Mouse (Mus musculus): ENCODE measurements around the gene Izumo1. TPM values are rescaled to one million over a fixed set of nuclear protein-coding genes. Genes with fewer than 3 reads are reported as not detected.

Gene Izumo1
- total and polyA plus RNA-seq, 3 experiments, result 0.17 to 0.44 (median 0.21) TPM

DNA sequence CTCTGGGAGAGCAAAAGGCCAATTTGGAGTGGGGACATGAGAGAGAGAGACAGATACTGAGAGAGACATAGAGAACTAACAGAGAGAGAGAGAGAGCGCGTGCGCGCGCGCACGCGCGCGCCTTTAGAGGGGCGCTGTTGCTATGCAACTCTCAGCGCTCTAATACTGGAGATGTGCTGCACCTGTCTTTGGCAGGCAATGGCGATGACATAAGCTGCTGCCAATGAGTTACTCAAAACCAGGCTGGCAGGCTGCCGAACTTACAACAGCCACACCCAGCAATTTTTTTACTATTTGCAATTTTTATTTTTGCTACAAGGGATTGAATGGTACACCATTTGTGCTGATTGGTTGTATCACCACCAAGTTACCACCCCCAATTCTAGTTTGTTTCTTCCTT is 46.1 kb downstream of the Izumo1 start:
- Histone ChIP-seq H3K4me2 (ENCODE audit: insufficient read depth, low read depth, poor library complexity, severe bottlenecking) (no peak overlapping the region), H3K9ac (ENCODE audit: insufficient read depth, low read depth) (no peak overlapping the region), H3K9me3 (replicated peaks; ENCODE audit: low read length) (peaks cover 12% of the 10 kb centered on the region), H3K27ac (ENCODE audit: insufficient read depth, low read depth) (no peak overlapping the region), H3K36me3 (replicated peaks in 1 of 2; ENCODE audit: control insufficient read depth in 1 of 2, insufficient read depth in 1 of 2, low read length in 1 of 2) (no peaks in the 10 kb centered on the region), H3K4me1 (ENCODE audit: control insufficient read depth in 1 of 2, insufficient read depth in 2 of 2) (peaks cover 0 to 7% of the 10 kb centered on the region in 2 experiments; a peak in 1 of 4 replicates), H3K79me2 (replicated peaks; ENCODE audit: control insufficient read depth, extremely low read depth, insufficient read depth, poor library complexity, severe bottlenecking) (no peaks in the 10 kb centered on the region), H3K4me3 (replicated peaks in 1 of 3; ENCODE audit: low read depth in 2 of 3, low read length in 2 of 3, poor library complexity in 1 of 3) (no peak overlapping the region), H3K27me3 (replicated peaks) (peaks cover 1% of the 10 kb centered on the region)
- dilution Hi-C loops (cut with MboI; ENCODE audit: extremely low pct_ligation_motif_present, extremely low pct_unique_long_range_greater_than_20kb, low sequenced_read_pairs), result no loop called here
- TF ChIP-seq NRF1 (IDR thresholded peaks at IDR 0.05; ENCODE audit: low read depth, low read length) (no peak), ZNF384 (IDR thresholded peaks at IDR 0.05; ENCODE audit: low read depth, low read length) (no peak), USF1 (IDR thresholded peaks at IDR 0.05; ENCODE audit: low read depth, low read length) (no peak)
- in situ Hi-C loops (cut with MboI; ENCODE audit: low pct_ligation_motif_present, low pct_unique_long_range_greater_than_20kb, low sequenced_read_pairs), result no loop called here
- DNase-seq (ENCODE audit: extremely low read depth), result no peak

DNA sequence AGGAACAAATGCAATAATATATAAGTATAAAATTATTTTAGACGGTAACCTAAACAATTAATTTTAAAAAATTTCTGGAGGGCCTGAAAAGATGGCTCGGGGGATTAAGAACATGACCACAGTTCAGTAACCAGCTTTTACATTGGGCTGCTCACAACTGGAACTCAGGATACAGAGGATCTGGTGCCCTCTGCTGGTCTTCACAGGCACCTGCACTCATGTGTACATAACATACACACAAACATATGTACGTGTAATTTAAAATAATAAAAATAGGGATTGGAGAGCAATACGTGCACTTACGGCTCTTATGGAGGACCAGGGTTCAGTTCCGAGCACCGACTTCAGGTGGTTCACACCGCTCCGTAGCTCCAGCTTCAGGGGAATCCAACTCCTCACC is 47.3 kb downstream of the Izumo1 start:
- Histone ChIP-seq H3K9ac (ENCODE audit: insufficient read depth, low read depth) (no peak overlapping the region), H3K27ac (ENCODE audit: insufficient read depth, low read depth) (no peak overlapping the region), H3K79me2 (replicated peaks; ENCODE audit: control insufficient read depth, extremely low read depth, insufficient read depth, poor library complexity, severe bottlenecking) (no peaks in the 10 kb centered on the region), H3K36me3 (replicated peaks in 1 of 2; ENCODE audit: control insufficient read depth in 1 of 2, insufficient read depth in 1 of 2, low read length in 1 of 2) (no peaks in the 10 kb centered on the region), H3K4me1 (ENCODE audit: control insufficient read depth in 1 of 2, insufficient read depth in 2 of 2) (peaks cover 0 to 7% of the 10 kb centered on the region in 2 experiments; a peak in 1 of 4 replicates), H3K9me3 (replicated peaks; ENCODE audit: low read length) (peaks cover 12% of the 10 kb centered on the region), H3K4me3 (replicated peaks in 1 of 3; ENCODE audit: low read depth in 2 of 3, low read length in 2 of 3, poor library complexity in 1 of 3) (no peak overlapping the region), H3K4me2 (ENCODE audit: insufficient read depth, low read depth, poor library complexity, severe bottlenecking) (no peak overlapping the region), H3K27me3 (replicated peaks) (peaks cover 1% of the 10 kb centered on the region)
- DNase-seq (ENCODE audit: extremely low read depth), result no peak
- dilution Hi-C loops (cut with MboI; ENCODE audit: extremely low pct_ligation_motif_present, extremely low pct_unique_long_range_greater_than_20kb, low sequenced_read_pairs) (no loop called here), in situ Hi-C loops (cut with MboI; ENCODE audit: low pct_ligation_motif_present, low pct_unique_long_range_greater_than_20kb, low sequenced_read_pairs) (no loop called here)
- peak; percentile 14; the same call in 1 of the 2 replicates for TF ChIP-seq SMC3 (IDR thresholded peaks at IDR 0.05; ENCODE audit: low read depth, low read length)
- TF ChIP-seq RCOR1 (conservative IDR thresholded peaks at IDR 0.05; ENCODE audit: low read depth, low read length), result no peak
- TF ChIP-seq CTCF (conservative IDR thresholded peaks at IDR 0.05 in 1 of 2, IDR thresholded peaks at IDR 0.05 in 1 of 2; ENCODE audit: low read depth in 2 of 2, low read length in 2 of 2), result peak; percentile 9 to 47; a peak in 2 of 4 replicates
- peak; percentile 30 for TF ChIP-seq RAD21 (IDR thresholded peaks at IDR 0.05; ENCODE audit: low read depth, low read length)

- no peak for DNase-seq (ENCODE audit: extremely low read depth)
- TF ChIP-seq MXI1 (IDR thresholded peaks at IDR 0.05; ENCODE audit: low read depth, low read length) (no peak), ZNF384 (IDR thresholded peaks at IDR 0.05; ENCODE audit: low read depth, low read length) (no peak), JUN (IDR thresholded peaks at IDR 0.05; ENCODE audit: insufficient read depth, low read depth, low read length) (no peak), POLR2A (IDR thresholded peaks at IDR 0.05; ENCODE audit: low read depth, low read length) (no peak), NELFE (IDR thresholded peaks at IDR 0.05; ENCODE audit: low read depth, low read length) (no peak), ZMIZ1 (IDR thresholded peaks at IDR 0.05; ENCODE audit: low read depth, low read length) (no peak), NRF1 (IDR thresholded peaks at IDR 0.05; ENCODE audit: low read depth, low read length) (no peak), RCOR1 (conservative IDR thresholded peaks at IDR 0.05; ENCODE audit: low read depth, low read length) (no peak), MAZ (IDR thresholded peaks at IDR 0.05; ENCODE audit: low read depth, low read length) (no peak)
Observed at GRCm38 (mm10) chr7:45677627-45678295, 56.1 kb downstream of the Izumo1 start.

More at GRCm38 (mm10) chr7:45677627-45678295, 56.1 kb downstream of the Izumo1 start:
- H3K4me1 ChIP-seq (ENCODE audit: control insufficient read depth in 1 of 2, insufficient read depth in 2 of 2), result peaks cover 25 to 43% of the 10 kb centered on the region in 2 experiments
- H3K9ac ChIP-seq (ENCODE audit: insufficient read depth, low read depth), result no peak overlapping the region
- H3K36me3 ChIP-seq (replicated peaks in 1 of 2; ENCODE audit: control insufficient read depth in 1 of 2, insufficient read depth in 1 of 2, low read length in 1 of 2), result no peaks in the 10 kb centered on the region
- dilution Hi-C loops (cut with MboI; ENCODE audit: extremely low pct_ligation_motif_present, extremely low pct_unique_long_range_greater_than_20kb, low sequenced_read_pairs) (no loop called here), in situ Hi-C loops (cut with MboI; ENCODE audit: low pct_ligation_motif_present, low pct_unique_long_range_greater_than_20kb, low sequenced_read_pairs) (no loop called here)
- H3K27ac ChIP-seq (ENCODE audit: insufficient read depth, low read depth), result no peak overlapping the region
- H3K27me3 ChIP-seq (replicated peaks), result no peaks in the 10 kb centered on the region
- no peaks in the 10 kb centered on the region for H3K9me3 ChIP-seq (replicated peaks; ENCODE audit: low read length)
- no peaks in the 10 kb centered on the region for H3K79me2 ChIP-seq (replicated peaks; ENCODE audit: control insufficient read depth, extremely low read depth, insufficient read depth, poor library complexity, severe bottlenecking)
- no peak overlapping the region for H3K4me2 ChIP-seq (ENCODE audit: insufficient read depth, low read depth, poor library complexity, severe bottlenecking)
- no peak overlapping the region for H3K4me3 ChIP-seq (replicated peaks in 1 of 3; ENCODE audit: low read depth in 2 of 3, low read length in 2 of 3, poor library complexity in 1 of 3)

Other genes starting within 250 kb of the Izumo1 start
Only the 20 nearest of the 34 such genes appear.
- 5.0 and 5.7 TPM in 2 replicates for gene Gm45808, start 135.0 kb upstream of the Izumo1 start, total RNA-seq (2012; rRNA removed)
- gene Gm45808, start 135.0 kb upstream of the Izumo1 start, total RNA-seq (2014; rRNA removed), result 0.85 and 1.3 TPM in 2 replicates
- 2.2 TPM in 1 of 2 replicates, not detected in the other for gene Gm45808, start 135.0 kb upstream of the Izumo1 start, polyA plus RNA-seq (2012; ENCODE audit: insufficient read length, low read depth)
- 5.9 and 6.4 TPM in 2 replicates for gene Dhdh, start 133.0 kb upstream of the Izumo1 start, total RNA-seq (2012; rRNA removed)
- 7.1 and 7.2 TPM in 2 replicates for gene Dhdh, start 133.0 kb upstream of the Izumo1 start, total RNA-seq (2014; rRNA removed)
- gene Dhdh, start 133.0 kb upstream of the Izumo1 start, polyA plus RNA-seq (2012; ENCODE audit: insufficient read length, low read depth), result 15.3 and 18.0 TPM in 2 replicates
- gene Nucb1, start 111.4 kb upstream of the Izumo1 start, total RNA-seq (2012; rRNA removed), result 83.4 and 92.6 TPM in 2 replicates
- gene Nucb1, start 111.4 kb upstream of the Izumo1 start, total RNA-seq (2014; rRNA removed), result 40.8 and 46.2 TPM in 2 replicates
- 90.4 and 129 TPM in 2 replicates for gene Nucb1, start 111.4 kb upstream of the Izumo1 start, polyA plus RNA-seq (2012; ENCODE audit: insufficient read length, low read depth)
- gene Ppp1r15a, start 95.5 kb upstream of the Izumo1 start, total RNA-seq (2012; rRNA removed), result 11.7 and 12.0 TPM in 2 replicates
- 12.5 and 13.9 TPM in 2 replicates for gene Ppp1r15a, start 95.5 kb upstream of the Izumo1 start, total RNA-seq (2014; rRNA removed)
- 31.8 and 37.1 TPM in 2 replicates for gene Ppp1r15a, start 95.5 kb upstream of the Izumo1 start, polyA plus RNA-seq (2012; ENCODE audit: insufficient read length, low read depth)
- gene Plekha4, start 95.5 kb upstream of the Izumo1 start, total RNA-seq (2012; rRNA removed), result 0.25 TPM in 2 replicates
- gene Plekha4, start 95.5 kb upstream of the Izumo1 start, total RNA-seq (2014; rRNA removed), result 0.28 TPM in 1 of 2 replicates, not detected in the other
- gene Plekha4, start 95.5 kb upstream of the Izumo1 start, polyA plus RNA-seq (2012; ENCODE audit: insufficient read length, low read depth), result 0.90 and 1.3 TPM in 2 replicates
- not detected in 2 replicates for gene Hsd17b14, start 66.9 kb upstream of the Izumo1 start, total RNA-seq (2012; rRNA removed)
- gene Hsd17b14, start 66.9 kb upstream of the Izumo1 start, total RNA-seq (2014; rRNA removed), result not detected in 2 replicates
- 1.5 and 2.3 TPM in 2 replicates for gene Hsd17b14, start 66.9 kb upstream of the Izumo1 start, polyA plus RNA-seq (2012; ENCODE audit: insufficient read length, low read depth)
- gene Bcat2, start 51.7 kb upstream of the Izumo1 start, total RNA-seq (2012; rRNA removed), result 30.9 and 36.6 TPM in 2 replicates
- 12.9 and 13.5 TPM in 2 replicates for gene Bcat2, start 51.7 kb upstream of the Izumo1 start, total RNA-seq (2014; rRNA removed)
- gene Bcat2, start 51.7 kb upstream of the Izumo1 start, polyA plus RNA-seq (2012; ENCODE audit: insufficient read length, low read depth), result 56.9 and 65.6 TPM in 2 replicates
- gene Fgf21, start 6.3 kb upstream of the Izumo1 start, total RNA-seq (2012; rRNA removed), result 0.38 and 0.51 TPM in 2 replicates
- gene Fgf21, start 6.3 kb upstream of the Izumo1 start, total RNA-seq (2014; rRNA removed), result 0.72 and 0.86 TPM in 2 replicates
- 0.41 and 0.44 TPM in 2 replicates for gene Fgf21, start 6.3 kb upstream of the Izumo1 start, polyA plus RNA-seq (2012; ENCODE audit: insufficient read length, low read depth)
- 1.3 and 6.4 TPM in 2 replicates for gene Fut1, start 4.5 kb upstream of the Izumo1 start, total RNA-seq (2012; rRNA removed)
- 1.8 and 2.5 TPM in 2 replicates for gene Fut1, start 4.5 kb upstream of the Izumo1 start, total RNA-seq (2014; rRNA removed)
- gene Fut1, start 4.5 kb upstream of the Izumo1 start, polyA plus RNA-seq (2012; ENCODE audit: insufficient read length, low read depth), result 2.4 and 2.5 TPM in 2 replicates
- 2.4 and 2.9 TPM in 2 replicates for gene Rasip1, start 5.7 kb downstream of the Izumo1 start, total RNA-seq (2012; rRNA removed)
- gene Rasip1, start 5.7 kb downstream of the Izumo1 start, total RNA-seq (2014; rRNA removed), result 0.46 and 0.55 TPM in 2 replicates
- gene Rasip1, start 5.7 kb downstream of the Izumo1 start, polyA plus RNA-seq (2012; ENCODE audit: insufficient read length, low read depth), result 0.76 and 0.77 TPM in 2 replicates
- gene Mamstr, start 18.2 kb downstream of the Izumo1 start, total RNA-seq (2012; rRNA removed), result 0.04 and 0.17 TPM in 2 replicates
- gene Mamstr, start 18.2 kb downstream of the Izumo1 start, total RNA-seq (2014; rRNA removed), result not detected in 2 replicates
- 0.16 and 0.31 TPM in 2 replicates for gene Mamstr, start 18.2 kb downstream of the Izumo1 start, polyA plus RNA-seq (2012; ENCODE audit: insufficient read length, low read depth)
- not detected in 2 replicates for gene Fut2, start 44.6 kb downstream of the Izumo1 start, total RNA-seq (2012; rRNA removed)
- gene Fut2, start 44.6 kb downstream of the Izumo1 start, total RNA-seq (2014; rRNA removed), result not detected in 2 replicates
- gene Fut2, start 44.6 kb downstream of the Izumo1 start, polyA plus RNA-seq (2012; ENCODE audit: insufficient read length, low read depth), result not detected in 2 replicates
- gene Ntn5, start 62.2 kb downstream of the Izumo1 start, total RNA-seq (2012; rRNA removed), result 0.08 TPM in 1 of 2 replicates, not detected in the other
- not detected in 2 replicates for gene Ntn5, start 62.2 kb downstream of the Izumo1 start, total RNA-seq (2014; rRNA removed)
- gene Ntn5, start 62.2 kb downstream of the Izumo1 start, polyA plus RNA-seq (2012; ENCODE audit: insufficient read length, low read depth), result 0.57 and 0.63 TPM in 2 replicates
- gene Sec1, start 72.6 kb downstream of the Izumo1 start, total RNA-seq (2012; rRNA removed), result 0.04 and 0.08 TPM in 2 replicates
- gene Sec1, start 72.6 kb downstream of the Izumo1 start, total RNA-seq (2014; rRNA removed), result 0.18 and 0.26 TPM in 2 replicates
- 0.33 and 0.46 TPM in 2 replicates for gene Sec1, start 72.6 kb downstream of the Izumo1 start, polyA plus RNA-seq (2012; ENCODE audit: insufficient read length, low read depth)
- gene Car11, start 78.0 kb downstream of the Izumo1 start, total RNA-seq (2012; rRNA removed), result 0.25 TPM in 1 of 2 replicates, not detected in the other
- not detected in 2 replicates for gene Car11, start 78.0 kb downstream of the Izumo1 start, total RNA-seq (2014; rRNA removed)
- gene Car11, start 78.0 kb downstream of the Izumo1 start, polyA plus RNA-seq (2012; ENCODE audit: insufficient read length, low read depth), result 0.61 TPM in 1 of 2 replicates, not detected in the other
- gene Dbp, start 83.3 kb downstream of the Izumo1 start, total RNA-seq (2012; rRNA removed), result 7.9 and 8.5 TPM in 2 replicates
- 11.0 and 12.4 TPM in 2 replicates for gene Dbp, start 83.3 kb downstream of the Izumo1 start, total RNA-seq (2014; rRNA removed)
- 7.2 and 10.4 TPM in 2 replicates for gene Dbp, start 83.3 kb downstream of the Izumo1 start, polyA plus RNA-seq (2012; ENCODE audit: insufficient read length, low read depth)
- gene Rpl18, start 93.6 kb downstream of the Izumo1 start, total RNA-seq (2012; rRNA removed), result 3,614 and 3,766 TPM in 2 replicates
- gene Rpl18, start 93.6 kb downstream of the Izumo1 start, total RNA-seq (2014; rRNA removed), result 3,153 and 3,204 TPM in 2 replicates
- 2,393 and 2,438 TPM in 2 replicates for gene Rpl18, start 93.6 kb downstream of the Izumo1 start, polyA plus RNA-seq (2012; ENCODE audit: insufficient read length, low read depth)
- gene Sphk2, start 96.2 kb downstream of the Izumo1 start, total RNA-seq (2012; rRNA removed), result 16.6 and 19.2 TPM in 2 replicates
- 7.3 and 9.4 TPM in 2 replicates for gene Sphk2, start 96.2 kb downstream of the Izumo1 start, total RNA-seq (2014; rRNA removed)
- 21.8 and 22.4 TPM in 2 replicates for gene Sphk2, start 96.2 kb downstream of the Izumo1 start, polyA plus RNA-seq (2012; ENCODE audit: insufficient read length, low read depth)
- 1.3 and 1.4 TPM in 2 replicates for gene Fam83e, start 99.4 kb downstream of the Izumo1 start, total RNA-seq (2012; rRNA removed)
- 0.13 and 0.39 TPM in 2 replicates for gene Fam83e, start 99.4 kb downstream of the Izumo1 start, total RNA-seq (2014; rRNA removed)
- 0.40 and 0.74 TPM in 2 replicates for gene Fam83e, start 99.4 kb downstream of the Izumo1 start, polyA plus RNA-seq (2012; ENCODE audit: insufficient read length, low read depth)
- gene Spaca4, start 104.0 kb downstream of the Izumo1 start, total RNA-seq (2012; rRNA removed), result 0.21 TPM in 1 of 2 replicates, not detected in the other
- gene Spaca4, start 104.0 kb downstream of the Izumo1 start, total RNA-seq (2014; rRNA removed), result not detected in 2 replicates
- gene Spaca4, start 104.0 kb downstream of the Izumo1 start, polyA plus RNA-seq (2012; ENCODE audit: insufficient read length, low read depth), result 0.35 TPM in 1 of 2 replicates, not detected in the other

Data from CH12.LX (cell line).